Mouse (Mus musculus): ENCODE results near the gene Gm28710. TPM values are rescaled to one million over a fixed set of nuclear protein-coding genes. Genes with fewer than 3 reads are reported as not detected.

The Gm28710 gene
- polyA plus RNA-seq, 1 experiment from 2014 or later, result not detected

GRCm38 (mm10) chr5:16919791-16920190 is 128.2 kb downstream of the Gm28710 start:
- 96% methylated on average over 8 of the region's 8 CpGs for WGBS
- Histone ChIP-seq H3K27me3 (ENCODE audit: control insufficient read depth, insufficient read depth, low read depth, low read length) (no peaks in the 10 kb centered on the region), H3K9ac (ENCODE audit: low read depth, low read length) (no peak overlapping the region), H3K4me3 (ENCODE audit: low read depth, low read length) (no peak overlapping the region), H3K9me3 (replicated peaks; ENCODE audit: control insufficient read depth, low read length, poor library complexity, severe bottlenecking) (no peaks in the 10 kb centered on the region), H3K36me3 (ENCODE audit: control insufficient read depth, insufficient read depth, low read length) (no peaks in the 10 kb centered on the region), H3K27ac (ENCODE audit: low read length) (no peak overlapping the region), H3K4me2 (ENCODE audit: low read length) (no peak overlapping the region), H3K4me1 (ENCODE audit: control insufficient read depth, insufficient read depth, low read length) (no peaks in the 10 kb centered on the region)
- no peak for ATAC-seq

GRCm38 (mm10) chr5:16922473-16922872 is 130.9 kb downstream of the Gm28710 start:
- ATAC-seq, result no peak
- H3K4me2 ChIP-seq (ENCODE audit: low read length), result no peak overlapping the region
- no peaks in the 10 kb centered on the region for H3K36me3 ChIP-seq (ENCODE audit: control insufficient read depth, insufficient read depth, low read length)
- H3K4me1 ChIP-seq (ENCODE audit: control insufficient read depth, insufficient read depth, low read length), result no peaks in the 10 kb centered on the region
- H3K4me3 ChIP-seq (ENCODE audit: low read depth, low read length), result no peak overlapping the region
- H3K27ac ChIP-seq (ENCODE audit: low read length), result no peak overlapping the region
- WGBS, result 56% methylated on average over 1 of the region's 1 CpGs
- H3K9ac ChIP-seq (ENCODE audit: low read depth, low read length), result no peak overlapping the region
- H3K27me3 ChIP-seq (ENCODE audit: control insufficient read depth, insufficient read depth, low read depth, low read length), result no peaks in the 10 kb centered on the region
- no peaks in the 10 kb centered on the region for H3K9me3 ChIP-seq (replicated peaks; ENCODE audit: control insufficient read depth, low read length, poor library complexity, severe bottlenecking)

Other genes with a start within 250 kb of the Gm28710 start
- 0.36 and 0.98 TPM in 2 replicates for gene Hgf, start 238.3 kb upstream of the Gm28710 start, polyA plus RNA-seq (2015; fragmentation: Nextera tagmentation; extraction: Ambion mirVana)